Mouse (Mus musculus) stomach, embryonic 15.5 days (tissue): ENCODE results near the gene Ly6g6c. TPM values are rescaled to one million over a fixed set of nuclear protein-coding genes. Genes with fewer than 3 reads are reported as not detected.

Experiments
- ATAC-seq: fragments of 200-750 bp; cut with Nextera tagmentation; 2 replicates; pipeline ENCODE4 v1.8.0; 2017; ENCODE audit warnings: low read depth, moderate number of reproducible peaks, moderate TSS enrichment; ENCODE audit not compliant: insufficient read depth, low FRiP score
- H3K27ac ChIP-seq: fragments of 300-500 bp; sonication (generic); 2 replicates; pipeline ENCODE4 v1.5.1; 2015; ENCODE audit warnings: mild to moderate bottlenecking, inconsistent platforms
- H3K27me3 ChIP-seq: fragments of 300-500 bp; sonication (generic); replicated peaks from 2 replicates; pipeline ENCODE4 v1.6.1; 2015; ENCODE audit warnings: inconsistent platforms
- H3K36me3 ChIP-seq: fragments of 300-500 bp; sonication (generic); 2 replicates; pipeline ENCODE4 v1.6.1; 2015; ENCODE audit warnings: inconsistent platforms
- H3K4me1 ChIP-seq: fragments of 300-500 bp; sonication (generic); 2 replicates; pipeline ENCODE4 v1.6.1; 2015; ENCODE audit warnings: inconsistent platforms
- H3K4me2 ChIP-seq: fragments of 300-500 bp; sonication (generic); 2 replicates; pipeline ENCODE4 v1.6.1; 2015; ENCODE audit warnings: mild to moderate bottlenecking, inconsistent platforms
- H3K4me3 ChIP-seq: fragments of 300-500 bp; sonication (generic); replicated peaks from 2 replicates; pipeline ENCODE4 v1.5.1; 2015; ENCODE audit warnings: inconsistent platforms
- H3K9ac ChIP-seq: fragments of 300-500 bp; sonication (generic); 2 replicates; pipeline ENCODE4 v1.6.1; 2015; ENCODE audit warnings: inconsistent platforms
- H3K9me3 ChIP-seq: fragments of 300-500 bp; sonication (generic); 2 replicates; pipeline ENCODE4 v1.6.1; 2016; ENCODE audit warnings: inconsistent platforms
- WGBS: fragments of 180-500 bp; shearing (Covaris S2); methylation state at CpG from one replicate; pipeline ENCODE4 v1.1.7; 2015; 5-methylcytosine and 5-hydroxymethylcytosine counted together
- polyA plus RNA-seq: library from polyadenylated mRNA; unstranded; fragments of >200 nt; fragmentation: Nextera tagmentation; extraction: Ambion mirVana; gene quantifications from 2 replicates; pipeline ENCODE4 v1.2.1, GENCODE M21; 2015

Ly6g6c gene
- 6.2 and 17.2 TPM in 2 replicates for polyA plus RNA-seq

GRCm38 (mm10) chr17:35064951-35065947 is at the start of gene Ly6g6c:
Gene Ly6g6c, plus strand, starts transcription at chr17:35065388.
- WGBS = 4% methylated on average over 48 of the region's 48 CpGs
- Histone ChIP-seq H3K27ac (peak within 1 kb of the TSS; percentile 84), H3K36me3 (peaks cover 15% of the 10 kb centered on the region), H3K9ac (no peak within 1 kb of the TSS), H3K4me3 (peak within 1 kb of the TSS; percentile 35), H3K4me2 (peak within 1 kb of the TSS; percentile 61), H3K27me3 (0 out of 2 replicates have a peak, but pooled peaks cover 6% of the 10 kb centered on the region), H3K4me1 (peaks cover 45% of the 10 kb centered on the region), H3K9me3 (no peaks in the 10 kb centered on the region)
- ATAC-seq = peak; percentile 74

GRCm38 (mm10) chr17:35016376-35016775 is 48.8 kb upstream of the Ly6g6c start, which contains the start of gene Vwa7:
Gene Vwa7, plus strand, starts transcription at chr17:35016579.
- no peaks in the 10 kb centered on the region for H3K27me3 ChIP-seq
- no peak within 1 kb of the TSS for H3K9ac ChIP-seq
- 56% methylated on average over 12 of the region's 12 CpGs for WGBS
- ATAC-seq = peak; percentile 33; the same call in 1 of the 2 replicates
- no peak within 1 kb of the TSS for H3K4me2 ChIP-seq
- no peaks in the 10 kb centered on the region for H3K9me3 ChIP-seq
- H3K36me3 ChIP-seq = peaks cover 44% of the 10 kb centered on the region
- peak within 1 kb of the TSS; percentile 28; the same call in 1 of the 2 replicates for H3K27ac ChIP-seq
- H3K4me3 ChIP-seq = no peak within 1 kb of the TSS
- peaks cover 29% of the 10 kb centered on the region for H3K4me1 ChIP-seq

- 74% methylated on average over 10 of the region's 10 CpGs for WGBS
- no peak for ATAC-seq
- Histone ChIP-seq H3K9me3 (no peaks in the 10 kb centered on the region), H3K36me3 (peaks cover 38% of the 10 kb centered on the region), H3K4me3 (no peak overlapping the region), H3K27ac (peak overlapping the region; percentile 28; the same call in 1 of the 2 replicates), H3K9ac (no peak overlapping the region), H3K4me1 (peaks cover 32% of the 10 kb centered on the region), H3K4me2 (no peak overlapping the region), H3K27me3 (no peaks in the 10 kb centered on the region)
These were observed 48.1 kb upstream of the Ly6g6c start for GRCm38 (mm10) chr17:35016791-35017705.

GRCm38 (mm10) chr17:35017706-35018030 is 47.5 kb upstream of the Ly6g6c start:
- no peaks in the 10 kb centered on the region for H3K9me3 ChIP-seq
- 72% methylated on average over 14 of the region's 14 CpGs for WGBS
- no peak overlapping the region for H3K4me2 ChIP-seq
- no peak overlapping the region for H3K4me3 ChIP-seq
- H3K4me1 ChIP-seq = peaks cover 32% of the 10 kb centered on the region
- H3K36me3 ChIP-seq = peaks cover 32% of the 10 kb centered on the region
- no peaks in the 10 kb centered on the region for H3K27me3 ChIP-seq
- ATAC-seq = no peak
- no peak overlapping the region for H3K9ac ChIP-seq
- no peak overlapping the region for H3K27ac ChIP-seq

GRCm38 (mm10) chr17:35018171-35018570 is 47.0 kb upstream of the Ly6g6c start:
- Histone ChIP-seq H3K4me2 (no peak overlapping the region), H3K9ac (no peak overlapping the region), H3K27ac (no peak overlapping the region), H3K27me3 (no peaks in the 10 kb centered on the region), H3K4me3 (no peak overlapping the region), H3K4me1 (peaks cover 32% of the 10 kb centered on the region), H3K36me3 (peaks cover 27% of the 10 kb centered on the region), H3K9me3 (no peaks in the 10 kb centered on the region)
- ATAC-seq = no peak
- WGBS = 69% methylated on average over 3 of the region's 3 CpGs

GRCm38 (mm10) chr17:35019894-35020293 is 45.3 kb upstream of the Ly6g6c start:
- Histone ChIP-seq H3K4me3 (no peak overlapping the region), H3K27ac (no peak overlapping the region), H3K4me1 (peaks cover 42% of the 10 kb centered on the region), H3K9me3 (no peaks in the 10 kb centered on the region), H3K4me2 (no peak overlapping the region), H3K27me3 (no peaks in the 10 kb centered on the region), H3K9ac (no peak overlapping the region), H3K36me3 (peaks cover 10% of the 10 kb centered on the region)
- 82% methylated on average over 11 of the region's 11 CpGs for WGBS
- no peak for ATAC-seq

GRCm38 (mm10) chr17:35020551-35020950 is 44.6 kb upstream of the Ly6g6c start:
- Histone ChIP-seq H3K27ac (no peak overlapping the region), H3K4me1 (peaks cover 42% of the 10 kb centered on the region), H3K9me3 (no peaks in the 10 kb centered on the region), H3K27me3 (no peaks in the 10 kb centered on the region), H3K4me3 (no peak overlapping the region), H3K9ac (no peak overlapping the region), H3K36me3 (peaks cover 6% of the 10 kb centered on the region; the same call in 1 of the 2 replicates), H3K4me2 (no peak overlapping the region)
- ATAC-seq = no peak
- 83% methylated on average over 8 of the region's 8 CpGs for WGBS

GRCm38 (mm10) chr17:35021163-35021808 is 43.9 kb upstream of the Ly6g6c start:
- 0 out of 2 replicates have a peak overlapping the region, but pooled peaks have one; percentile 5 for H3K27ac ChIP-seq
- no peaks in the 10 kb centered on the region for H3K27me3 ChIP-seq
- WGBS = 12% methylated on average over 17 of the region's 17 CpGs
- ATAC-seq = peak; percentile 32; the same call in 1 of the 2 replicates
- peaks cover 41% of the 10 kb centered on the region for H3K4me1 ChIP-seq
- no peaks in the 10 kb centered on the region for H3K36me3 ChIP-seq
- no peak overlapping the region for H3K9ac ChIP-seq
- H3K4me2 ChIP-seq = peak overlapping the region; percentile 38
- H3K9me3 ChIP-seq = no peaks in the 10 kb centered on the region
- H3K4me3 ChIP-seq = 0 out of 2 replicates have a peak overlapping the region, but pooled peaks have one; percentile 1

GRCm38 (mm10) chr17:35021842-35022477 is 43.2 kb upstream of the Ly6g6c start:
- no peaks in the 10 kb centered on the region for H3K9me3 ChIP-seq
- H3K4me2 ChIP-seq = no peak overlapping the region; the same call in 1 of the 2 replicates
- peak overlapping the region; percentile 21; the same call in 1 of the 2 replicates for H3K27ac ChIP-seq
- no peaks in the 10 kb centered on the region for H3K27me3 ChIP-seq
- WGBS = 36% methylated on average over 6 of the region's 6 CpGs
- peaks cover 35% of the 10 kb centered on the region for H3K4me1 ChIP-seq
- no peak overlapping the region for H3K9ac ChIP-seq
- peak; percentile 24; the same call in 1 of the 2 replicates for ATAC-seq
- no peak overlapping the region for H3K4me3 ChIP-seq
- no peaks in the 10 kb centered on the region for H3K36me3 ChIP-seq

- Histone ChIP-seq H3K4me1 (peaks cover 35% of the 10 kb centered on the region), H3K4me3 (no peak overlapping the region), H3K9ac (no peak overlapping the region), H3K27me3 (no peaks in the 10 kb centered on the region), H3K9me3 (no peaks in the 10 kb centered on the region), H3K27ac (no peak overlapping the region), H3K4me2 (no peak overlapping the region), H3K36me3 (no peaks in the 10 kb centered on the region)
- ATAC-seq = no peak
- WGBS = 90% methylated on average over 8 of the region's 8 CpGs
These were observed 42.6 kb upstream of the Ly6g6c start for GRCm38 (mm10) chr17:35022541-35023060.
